Mouse (Mus musculus): ENCODE measurements around the gene Mien1.

The Mien1 gene

DNA sequence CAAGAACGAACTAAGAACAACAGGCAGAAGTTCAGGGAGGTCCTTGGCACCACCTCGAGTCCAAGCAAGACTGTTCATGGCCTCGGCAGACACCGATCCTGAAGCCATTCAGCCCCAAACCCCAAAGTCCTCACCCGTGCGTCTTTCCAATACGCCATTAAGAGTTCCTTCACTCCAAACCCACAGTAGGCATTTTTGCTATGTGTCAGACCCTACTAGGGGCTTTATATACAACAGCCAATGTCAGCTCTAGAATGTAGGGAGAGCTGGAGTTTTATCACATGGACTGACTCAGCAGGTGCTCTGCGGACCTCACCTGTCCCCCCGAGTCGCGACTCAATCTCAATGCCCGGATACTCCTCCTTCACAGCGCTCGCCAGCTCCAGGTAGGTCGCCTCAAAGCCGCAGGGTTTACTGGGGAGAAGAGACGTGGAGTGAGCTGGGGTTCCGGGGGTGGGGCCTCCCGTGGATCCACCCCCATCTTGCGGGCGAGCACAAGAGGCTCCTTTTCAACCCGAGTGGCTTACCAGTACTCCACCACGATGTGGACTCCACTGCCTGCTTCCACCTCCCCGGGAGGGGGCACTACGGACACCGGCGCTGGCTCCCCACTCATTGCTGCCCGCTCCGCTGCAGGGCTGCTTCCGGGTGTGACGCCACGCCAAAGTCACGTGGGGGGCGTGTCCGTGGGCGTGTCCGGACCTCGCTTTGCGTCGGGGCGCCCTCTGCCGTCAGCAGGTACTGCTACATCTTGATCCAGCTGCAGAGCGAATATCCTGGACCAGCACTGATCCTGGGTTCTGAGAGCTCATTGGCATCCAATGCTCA, at the start of gene Mien1:
TSS of gene Mien1 (minus strand) at position 661 of the 828 bp plus-strand sequence.
- DNase-seq (ENCODE audit: low read depth, low spot score): peak; percentile 97

DNA sequence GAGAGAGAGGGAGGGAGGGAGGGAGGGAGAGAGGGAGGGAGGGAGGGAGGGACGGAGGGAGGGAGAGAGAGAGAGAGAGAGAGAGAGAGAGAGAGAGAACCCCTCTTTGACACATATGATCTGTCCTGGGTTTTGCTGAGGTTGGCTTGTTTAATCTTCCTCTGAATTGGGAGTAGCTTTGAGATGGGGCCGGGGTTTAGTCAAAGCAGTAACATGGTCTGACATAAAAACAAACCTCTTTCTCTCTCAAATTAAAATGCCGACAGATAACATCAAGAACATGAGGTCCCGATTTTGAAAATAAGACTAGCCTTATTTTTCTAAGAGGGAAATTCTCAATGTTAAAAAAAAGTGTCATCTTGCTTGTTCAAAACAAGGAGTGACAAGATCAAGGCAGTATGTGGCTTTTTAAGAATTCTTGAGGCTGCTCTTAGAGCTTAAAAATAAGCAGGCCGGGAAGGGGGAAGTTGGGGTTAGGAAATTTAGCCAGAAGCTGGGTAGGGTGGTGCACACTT, 48.8 kb upstream of the Mien1 start:
- no peak for DNase-seq (ENCODE audit: low read depth, low spot score)

DNA sequence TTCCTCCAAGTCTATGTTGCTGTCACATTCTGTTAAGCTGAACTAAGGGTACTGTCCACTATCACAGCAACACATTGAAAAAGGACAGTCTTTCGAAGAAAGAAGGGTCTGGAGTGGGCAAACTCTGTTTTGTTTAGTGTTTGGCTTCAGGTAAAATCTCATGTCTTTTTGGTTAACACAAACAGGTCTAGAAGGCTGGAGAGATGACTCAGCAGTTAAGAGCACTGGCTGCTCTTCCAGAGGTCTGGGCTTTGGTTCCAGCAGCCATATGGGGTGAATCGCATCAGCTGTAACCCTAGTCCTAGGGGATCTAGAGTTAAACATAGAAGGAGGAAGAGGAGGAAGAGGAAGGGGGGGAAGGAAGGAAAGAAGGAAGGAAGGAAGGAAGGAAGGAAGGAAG, 47.0 kb upstream of the Mien1 start:
- DNase-seq (ENCODE audit: low read depth, low spot score): no peak

DNA sequence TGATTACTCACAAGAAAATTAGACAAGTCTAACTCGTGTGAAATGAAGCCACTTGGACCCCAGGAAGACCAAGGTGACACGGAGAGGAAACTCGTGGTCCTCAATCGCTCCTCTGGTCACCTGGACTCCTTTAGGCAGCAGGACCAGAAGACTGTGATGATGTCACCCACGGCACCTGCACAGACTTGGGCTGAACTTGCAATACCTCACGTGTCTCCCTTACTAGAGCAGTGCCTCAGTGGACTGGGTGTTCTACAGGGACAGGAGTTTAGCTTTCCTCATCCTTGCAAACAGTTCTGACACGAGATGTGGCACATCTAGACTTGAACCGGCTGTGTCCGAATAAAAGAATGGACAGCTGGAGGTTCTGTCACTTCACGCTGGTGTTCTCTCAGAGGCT, 43.3 kb upstream of the Mien1 start:
- no peak for DNase-seq (ENCODE audit: low read depth, low spot score)

DNA sequence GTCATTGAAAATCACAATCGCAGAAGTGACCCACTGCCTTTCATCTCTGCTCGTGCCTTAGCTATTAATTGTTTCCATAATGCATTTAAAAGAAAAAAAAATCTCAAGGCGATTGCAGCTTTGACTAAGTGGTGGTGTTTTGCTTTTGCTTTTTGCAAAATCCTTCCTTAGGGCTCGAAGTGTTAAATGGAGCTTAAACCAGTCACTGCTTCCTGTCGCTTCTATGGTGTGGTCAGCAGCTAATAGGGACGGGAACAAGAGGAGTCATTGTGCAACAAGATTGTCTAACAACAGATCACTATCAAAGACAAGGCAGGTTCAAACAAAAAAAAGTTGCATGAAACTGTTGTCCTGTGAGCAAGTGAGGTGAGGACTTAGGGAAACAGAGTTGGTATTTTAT, 42.4 kb upstream of the Mien1 start:
- no peak for DNase-seq (ENCODE audit: low read depth, low spot score)

DNA sequence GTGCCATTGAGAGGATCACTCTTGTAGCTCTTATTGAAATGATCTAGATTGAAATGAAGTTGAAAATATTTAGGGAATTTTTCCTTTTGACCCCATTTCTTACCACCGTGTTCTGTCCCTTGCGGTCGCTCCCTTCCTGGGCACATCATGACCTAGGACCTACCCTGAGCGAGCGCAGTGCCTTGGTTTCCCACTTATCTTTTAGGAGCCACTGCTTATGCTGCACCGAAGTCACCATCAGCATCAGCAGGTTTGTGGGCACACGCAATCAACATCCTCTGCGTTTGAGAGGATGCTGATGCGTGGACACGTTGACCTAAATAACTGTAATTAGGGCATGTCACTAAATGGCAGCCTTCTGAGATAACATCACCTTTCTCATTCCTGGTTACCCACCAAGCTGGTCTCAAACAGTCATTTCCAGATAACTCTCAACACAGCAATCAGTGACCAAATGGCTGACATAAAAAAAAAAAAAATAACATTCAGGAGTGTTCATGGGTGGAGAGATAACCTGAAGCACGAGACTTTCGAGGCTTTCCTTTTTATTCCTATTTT, 41.2 kb upstream of the Mien1 start:
- DNase-seq (ENCODE audit: low read depth, low spot score): no peak

DNA sequence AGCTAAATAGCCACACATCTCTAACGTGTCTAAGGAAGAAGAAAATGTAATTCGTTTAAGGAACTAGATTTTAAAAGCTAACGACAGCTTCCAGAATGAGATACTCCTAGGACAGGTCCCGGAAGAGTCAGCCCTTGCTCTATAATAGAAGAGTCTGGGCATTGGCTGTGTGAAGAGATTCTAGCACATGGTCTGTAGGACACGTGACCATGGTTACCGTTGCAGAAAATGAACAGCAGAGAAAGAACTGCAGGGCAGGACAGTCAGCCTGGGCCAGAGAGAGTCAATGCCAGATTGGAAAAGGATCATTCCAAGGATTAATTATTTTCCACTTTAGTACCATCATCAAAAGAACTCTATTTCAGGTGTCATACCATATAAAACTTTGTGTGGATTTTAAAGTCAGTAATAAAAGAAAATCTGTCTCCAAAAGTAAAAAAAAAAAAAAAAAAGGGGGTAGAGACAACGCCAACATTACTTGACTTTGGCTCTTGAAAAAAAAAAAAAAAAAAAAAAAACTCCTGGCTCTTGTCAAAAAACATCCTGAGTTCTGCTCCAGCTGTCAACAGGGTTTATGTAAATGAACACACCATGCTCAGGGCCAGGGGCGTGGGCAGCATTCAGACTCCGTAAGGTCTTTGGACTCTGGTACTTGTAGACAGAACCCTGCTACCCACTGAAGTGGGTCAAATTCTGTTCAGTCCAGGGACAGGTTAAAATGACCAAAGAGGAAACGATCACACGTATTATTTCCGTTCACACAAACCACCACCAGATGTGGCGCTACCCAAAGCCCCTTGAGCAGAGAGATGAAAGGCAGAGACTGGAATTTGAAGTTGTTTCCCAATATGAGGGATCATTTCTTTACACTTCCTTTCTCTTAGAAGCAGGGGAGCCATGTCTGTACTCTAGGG, 40.5 kb upstream of the Mien1 start:
- no peak for DNase-seq (ENCODE audit: low read depth, low spot score)

DNA sequence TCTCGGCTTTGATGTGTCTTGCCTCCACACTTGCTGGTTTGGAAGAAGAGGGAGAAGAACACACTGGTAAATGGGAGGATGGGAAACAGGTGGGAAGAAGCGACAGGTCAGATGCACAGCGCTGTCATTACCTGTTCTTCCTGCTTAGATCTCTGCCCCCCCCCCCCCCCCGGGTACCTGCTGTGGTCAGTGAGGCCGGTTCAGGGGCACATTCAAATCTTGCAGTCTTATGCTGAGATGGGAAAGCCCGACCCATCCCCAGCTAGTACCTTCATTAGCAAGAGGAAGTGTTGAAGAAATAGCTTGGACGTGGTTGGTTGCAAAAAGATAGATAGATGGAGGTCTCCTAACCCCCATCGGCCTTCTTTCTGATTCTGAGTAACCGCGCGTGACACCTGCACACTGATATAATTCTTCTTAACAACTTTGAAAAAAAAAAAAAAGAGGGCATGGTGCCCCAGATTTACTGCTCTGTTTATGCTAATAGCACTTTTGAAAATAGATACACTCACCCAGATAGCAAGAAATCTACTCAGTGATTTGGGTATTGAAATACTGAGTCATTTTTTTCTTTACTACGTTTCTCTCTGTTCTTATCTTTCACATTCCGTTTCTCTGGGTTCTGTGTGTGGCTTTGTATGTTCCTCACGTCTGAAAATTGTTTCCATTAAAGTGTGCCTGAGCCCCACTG, 38.4 kb upstream of the Mien1 start:
- DNase-seq (ENCODE audit: low read depth, low spot score): no peak

DNA sequence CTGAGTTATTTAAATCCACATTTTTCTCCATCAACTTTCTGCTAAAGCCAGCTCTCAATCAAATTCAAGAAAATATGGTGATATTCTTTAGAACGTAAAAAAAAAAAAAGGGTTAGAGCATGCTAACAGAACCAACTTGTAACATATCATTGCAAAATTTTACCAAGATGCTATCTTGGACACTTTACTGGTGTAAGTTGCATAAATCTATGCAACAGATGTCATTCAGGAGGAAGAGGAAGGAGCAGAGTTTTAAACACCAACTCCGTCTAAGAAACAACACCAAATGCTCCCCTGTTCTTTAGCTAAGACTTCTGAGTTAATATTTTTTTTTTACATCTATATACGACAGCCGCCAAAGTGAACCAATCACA, 37.6 kb upstream of the Mien1 start:
- DNase-seq (ENCODE audit: low read depth, low spot score): no peak

DNA sequence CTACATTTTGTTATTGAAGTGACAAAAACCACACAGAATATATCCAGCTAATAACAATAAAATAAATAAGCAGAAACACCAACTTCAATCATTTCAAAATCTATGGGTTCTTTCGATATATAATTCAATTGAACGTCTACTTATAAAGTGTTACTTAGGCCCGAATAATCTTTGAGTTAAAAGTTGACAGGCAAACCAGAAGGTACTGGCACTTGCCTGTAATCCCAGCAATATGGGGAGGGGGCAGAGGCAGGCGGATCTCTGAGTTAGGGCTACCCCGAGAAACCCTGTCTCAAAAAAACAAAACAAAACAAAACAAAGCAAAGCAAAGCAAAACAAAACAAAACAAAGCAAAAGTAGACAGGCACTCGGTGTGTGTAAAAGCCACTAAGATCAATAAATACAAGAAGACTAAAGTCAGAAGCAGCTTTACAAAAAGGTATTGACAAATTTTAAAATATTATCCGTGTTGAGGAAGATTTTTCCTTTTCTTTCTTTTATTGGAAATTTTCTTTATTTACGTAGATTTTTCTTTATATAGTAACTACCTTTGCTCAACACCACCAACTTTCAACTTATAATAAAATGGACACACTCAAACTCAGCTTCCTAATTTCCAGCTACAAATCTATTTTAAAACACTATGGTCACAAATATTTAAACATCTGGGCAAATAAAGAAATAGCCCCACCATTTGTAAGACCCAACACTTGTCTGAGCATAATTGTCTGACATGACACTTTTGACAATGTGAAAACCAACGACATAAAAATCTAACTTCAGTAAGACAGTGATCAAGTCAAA, 37.0 kb upstream of the Mien1 start:
- no peak for DNase-seq (ENCODE audit: low read depth, low spot score)

DNA sequence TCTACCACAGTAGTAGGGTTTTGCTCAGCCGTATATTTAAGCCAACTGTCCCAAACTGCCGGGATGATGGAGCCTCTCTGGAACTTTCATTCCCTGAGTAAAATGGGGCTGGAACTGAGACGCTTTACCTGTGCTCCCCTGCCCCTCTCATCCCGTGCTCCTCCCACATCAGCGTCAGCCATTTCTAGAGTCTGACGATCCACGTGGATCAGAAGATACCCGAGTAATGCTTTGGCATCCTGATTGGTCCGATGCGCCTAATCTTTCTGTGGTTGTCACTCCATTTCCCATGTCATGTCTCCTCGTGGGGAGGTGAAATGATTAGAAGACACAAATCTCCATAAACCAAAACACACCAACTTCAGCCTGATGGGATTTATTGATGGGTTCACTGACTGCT, 36.2 kb upstream of the Mien1 start:
- DNase-seq (ENCODE audit: low read depth, low spot score): no peak

DNA sequence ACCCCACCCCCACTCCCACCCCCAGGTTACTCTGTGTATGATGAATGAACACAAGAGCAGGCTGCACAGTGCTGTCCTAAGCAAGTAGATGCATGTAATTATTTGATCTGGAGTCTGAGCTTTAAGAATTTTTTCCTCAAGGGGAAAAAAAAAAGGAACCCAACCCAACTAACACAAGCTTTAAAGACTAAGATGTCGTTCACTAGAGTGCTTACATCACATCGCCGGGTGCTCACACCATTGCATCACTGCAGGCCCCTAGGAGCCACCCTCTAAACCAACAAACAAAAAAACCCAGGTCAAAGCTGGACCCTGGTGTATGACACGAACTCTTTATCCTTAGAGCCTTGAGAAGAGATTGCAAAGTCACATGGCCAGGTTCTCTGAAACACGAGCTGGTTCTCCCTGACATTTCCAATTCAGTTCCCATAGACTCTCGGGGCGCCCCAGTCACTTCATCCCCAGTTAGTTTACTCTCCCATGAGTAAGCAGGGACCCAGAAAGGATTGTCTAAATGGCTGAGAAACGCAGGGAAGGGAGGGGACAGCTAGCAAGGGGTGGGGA, 35.2 kb upstream of the Mien1 start:
- no peak for DNase-seq (ENCODE audit: low read depth, low spot score)

DNA sequence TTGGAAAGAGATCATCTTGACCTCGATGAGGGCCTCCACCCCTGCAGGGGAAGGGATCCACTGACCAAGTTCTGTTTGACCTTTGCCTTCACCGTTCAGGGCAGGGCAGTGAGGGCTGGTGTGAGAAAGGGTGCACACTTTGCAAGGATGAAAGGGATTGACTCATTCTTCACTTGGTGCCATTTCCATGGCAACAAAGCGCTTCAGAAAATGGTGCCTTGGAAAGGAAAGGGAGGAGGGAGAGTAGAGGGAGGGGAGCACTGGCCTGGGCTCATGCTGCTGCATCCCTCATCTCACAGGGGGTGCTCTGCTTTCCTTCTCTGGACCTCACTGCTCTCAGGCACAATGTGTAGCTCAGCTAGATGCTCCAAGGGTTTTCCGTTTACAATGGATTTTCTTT, 33.9 kb upstream of the Mien1 start:
- peak; percentile 53 for DNase-seq (ENCODE audit: low read depth, low spot score)

DNA sequence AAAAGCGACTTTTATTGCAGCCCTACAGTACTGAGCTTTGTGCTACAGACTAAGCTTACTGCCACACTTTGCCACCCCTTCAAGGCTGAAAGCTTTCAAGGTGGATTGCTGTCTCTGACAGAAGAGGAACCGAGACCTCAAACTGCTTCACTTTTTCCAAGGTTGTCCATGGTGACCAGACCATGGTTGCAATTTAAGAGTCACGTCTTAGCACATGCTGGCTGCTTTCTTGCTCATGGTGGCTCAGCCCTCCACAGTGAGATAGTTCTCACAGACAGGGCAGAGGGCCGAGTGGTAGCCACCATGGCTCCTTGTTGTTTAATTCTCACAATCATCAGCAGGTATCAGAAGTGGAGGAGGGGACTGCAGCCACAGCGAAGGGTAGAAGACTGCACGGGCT, 32.0 kb upstream of the Mien1 start:
- no peak for DNase-seq (ENCODE audit: low read depth, low spot score)

DNA sequence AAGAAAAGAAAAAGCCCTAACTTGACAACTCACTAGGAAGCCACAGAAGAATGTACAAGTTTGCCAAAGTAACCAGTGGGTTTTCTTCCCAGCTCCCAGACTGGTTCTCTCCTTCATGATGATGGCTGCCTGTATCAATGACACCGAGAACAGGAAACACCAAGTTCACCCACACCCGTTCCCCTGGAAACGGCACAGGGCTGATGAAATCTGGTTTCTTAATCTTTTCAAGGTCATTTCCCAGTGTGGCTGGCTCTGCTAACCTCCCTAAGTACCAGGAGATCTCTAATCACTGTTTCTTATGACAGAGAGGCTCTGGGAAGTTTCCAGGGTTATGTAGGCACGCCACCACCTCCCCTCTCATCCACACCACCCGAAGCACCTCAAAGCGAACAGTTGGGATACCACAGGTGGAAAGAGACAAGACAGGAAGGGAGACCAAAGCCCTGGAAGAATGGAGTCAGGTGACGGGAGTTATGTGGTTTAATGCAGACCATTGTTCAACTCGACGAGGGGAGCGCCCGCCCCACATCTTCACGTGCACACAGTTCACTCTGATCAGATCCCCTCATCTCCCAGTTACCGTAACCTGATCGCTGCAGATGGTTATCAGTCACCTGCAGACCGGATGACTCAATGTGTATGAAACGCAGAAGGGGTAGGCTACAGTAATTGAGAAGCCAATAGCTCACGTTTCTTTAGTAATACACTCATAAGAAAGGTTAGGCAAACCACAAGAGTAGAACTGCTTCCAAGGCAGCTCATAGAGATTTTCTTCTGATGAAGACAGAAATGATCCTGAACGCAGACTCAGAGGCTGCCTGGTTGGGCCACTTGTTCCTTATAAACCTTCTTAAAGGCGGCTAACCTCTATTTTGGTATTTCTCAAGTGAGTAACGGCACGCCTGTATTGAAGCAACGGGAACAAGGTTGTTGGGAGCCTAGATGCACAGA, 31.2 kb upstream of the Mien1 start:
- peak; percentile 59 for DNase-seq (ENCODE audit: low read depth, low spot score)

DNA sequence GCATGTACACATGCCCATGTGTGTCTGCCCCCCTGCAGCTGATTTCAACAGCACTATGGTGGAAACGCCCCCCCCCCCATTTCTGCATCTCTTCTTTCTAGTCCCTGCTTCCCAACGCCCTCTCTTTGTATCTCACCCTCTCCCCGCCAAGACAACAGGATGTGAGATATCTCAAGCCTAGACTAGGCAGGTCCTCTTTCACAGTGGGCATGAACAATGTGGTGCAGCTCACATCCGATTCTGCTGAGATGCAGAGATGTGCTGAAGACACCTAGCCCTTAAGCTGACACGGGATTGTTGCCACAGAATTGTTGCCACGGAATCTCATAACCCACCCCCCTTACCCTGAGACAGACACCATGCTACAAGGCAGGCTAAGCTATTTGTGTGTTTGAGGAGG, 25.7 kb upstream of the Mien1 start:
- DNase-seq (ENCODE audit: low read depth, low spot score): no peak

DNA sequence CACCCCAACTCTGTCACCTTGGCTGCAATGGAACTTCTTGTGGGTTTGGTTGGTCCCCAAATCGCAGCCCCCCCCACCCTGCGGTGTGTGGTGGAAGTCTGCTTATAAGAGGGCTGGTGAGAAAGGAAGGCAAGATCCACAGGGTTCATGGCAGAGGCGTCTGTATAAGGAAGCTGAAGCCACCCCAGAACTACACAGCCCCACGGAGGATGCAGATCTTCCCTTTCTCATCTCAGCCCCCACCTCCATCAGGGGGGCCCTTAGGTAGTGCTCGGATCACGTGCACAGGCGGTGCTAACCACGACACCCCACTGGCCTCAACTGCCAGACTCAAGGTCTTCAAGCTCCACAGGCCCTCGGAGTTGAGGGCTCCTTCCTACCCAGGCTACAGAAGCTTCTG, 25.1 kb upstream of the Mien1 start:
- no peak for DNase-seq (ENCODE audit: low read depth, low spot score)

DNA sequence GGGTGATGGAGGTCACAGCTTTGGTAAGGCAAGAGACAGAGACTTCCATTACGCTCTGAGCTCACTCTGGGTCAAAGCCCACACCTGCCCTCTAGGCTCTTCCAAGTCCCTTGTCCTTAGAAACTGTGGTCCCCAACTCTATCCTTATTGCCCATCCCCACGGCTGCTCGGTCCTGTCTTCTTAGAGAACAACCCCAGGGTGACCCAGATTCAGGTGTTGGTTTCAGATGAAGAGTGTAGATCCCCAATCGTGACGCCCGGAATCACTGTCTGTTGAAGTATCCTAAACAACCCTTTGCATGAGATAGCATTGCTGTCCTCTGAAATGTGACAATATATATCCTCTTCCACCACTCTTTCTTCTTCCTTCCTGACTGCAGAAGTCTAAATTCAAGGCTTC, 23.5 kb upstream of the Mien1 start:
- no peak for DNase-seq (ENCODE audit: low read depth, low spot score)

DNA sequence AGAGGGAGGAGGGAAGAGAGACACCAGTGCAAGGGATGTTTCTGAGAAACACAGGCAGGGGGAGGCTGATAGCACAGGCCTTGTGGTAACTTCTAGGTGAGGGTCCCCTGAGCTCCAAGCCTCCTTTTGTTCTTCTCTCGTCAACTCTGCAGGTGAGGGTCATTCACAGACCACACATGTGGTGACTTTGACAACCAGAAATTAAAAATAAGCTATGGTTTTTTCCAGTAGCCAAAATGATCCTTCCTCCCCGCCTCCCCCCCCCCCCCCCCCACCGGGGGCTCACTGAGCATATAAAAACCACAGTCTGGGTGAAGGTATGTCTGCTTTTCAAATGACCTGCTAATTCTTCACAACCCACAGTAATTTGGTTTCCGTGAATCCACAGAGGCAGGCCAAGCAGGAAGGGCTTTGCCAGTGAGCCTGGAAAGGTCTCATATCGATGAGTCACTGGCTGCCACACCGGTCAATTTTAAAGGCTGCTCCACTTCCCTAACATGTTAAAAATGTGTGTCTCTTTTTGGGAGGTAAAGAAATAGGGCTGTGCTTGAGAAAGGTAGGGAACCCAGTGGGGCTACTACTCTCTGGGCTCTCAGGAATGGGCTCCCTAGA, 22.4 kb upstream of the Mien1 start:
- DNase-seq (ENCODE audit: low read depth, low spot score): no peak

Data from ZHBTc4 (cell line).